Mouse (Mus musculus) G1E (cell line): ENCODE measurements around the gene Zfp42. TPM values are rescaled to one million over a fixed set of nuclear protein-coding genes. Genes with fewer than 3 reads are reported as not detected.
"Not testable (repeated sequence)": the region's sequence is repeated elsewhere in the genome, so short reads cannot be mapped to it uniquely, and the experiment has no call there.

ENCODE experiments used
- ATAC-seq: 2 replicates; pipeline ENCODE4 v1.8.0; 2016; ENCODE audit warnings: mild to moderate bottlenecking; ENCODE audit not compliant: insufficient number of reproducible peaks, poor library complexity, low FRiP score, severe bottlenecking; ENCODE audit errors: extremely low read depth
- DNase-seq: peaks from one replicate; pipeline ENCODE4 v3.0.0; 2012; ENCODE audit warnings: low spot score
- H3K27me3 ChIP-seq: 2 replicates; pipeline ENCODE4 v1.6.1; 2012; ENCODE audit warnings: mild to moderate bottlenecking, low read length, inconsistent platforms; ENCODE audit not compliant: insufficient read depth
- H3K36me3 ChIP-seq: replicated peaks from 2 replicates; pipeline ENCODE3; 2012; ENCODE audit warnings: mild to moderate bottlenecking, inconsistent platforms
- H3K4me1 ChIP-seq: 2 replicates; pipeline ENCODE4 v1.6.1; 2012; ENCODE audit warnings: low read depth, low read length, inconsistent platforms, mixed read lengths; ENCODE audit not compliant: insufficient read depth
- H3K4me3 ChIP-seq: 2 replicates; pipeline ENCODE4 v1.5.1; 2012; ENCODE audit warnings: low read depth, mild to moderate bottlenecking, inconsistent platforms, low read length, moderate library complexity, mixed read lengths
- H3K9me3 ChIP-seq: replicated peaks from 2 replicates; pipeline ENCODE4 v1.6.1; 2012; ENCODE audit warnings: inconsistent platforms
- CTCF ChIP-seq: IDR thresholded peaks from 2 replicates; pipeline ENCODE4 v1.5.1; 2012; ENCODE audit warnings: low read depth, low read length, inconsistent platforms, mixed read lengths
- GATA1 ChIP-seq: IDR thresholded peaks from 2 replicates; pipeline ENCODE4 v1.6.1; 2012; ENCODE audit warnings: borderline replicate concordance, low read length, inconsistent platforms, mixed read lengths
- GATA2 ChIP-seq: IDR thresholded peaks from 2 replicates; pipeline ENCODE4 v1.6.1; 2012; ENCODE audit warnings: low read depth, low read length, inconsistent platforms, borderline replicate concordance
- POLR2AphosphoS5 ChIP-seq: IDR thresholded peaks from 2 replicates; pipeline ENCODE4 v1.6.1; 2012; ENCODE audit warnings: low read depth, low read length, inconsistent platforms; ENCODE audit not compliant: insufficient replicate concordance
- TAL1 ChIP-seq: conservative IDR thresholded peaks from 2 replicates; pipeline ENCODE4 v1.6.1; 2012; ENCODE audit warnings: low read depth, low read length, inconsistent platforms, mixed read lengths
- polyA plus RNA-seq: library from polyadenylated mRNA; stranded (reverse); fragments of >175 nt; gene quantifications from 2 replicates; pipeline ENCODE4 v1.2.3, GENCODE M21; 2012
- total RNA-seq, 2 experiments: library from RNA; stranded (forward) in 1 of 2; stranded (reverse) in 1 of 2; fragments of 200-1000 nt in 1 of 2; fragments of >200 nt in 1 of 2; fragmentation: Nextera tagmentation in 1 of 2; gene quantifications; 2 replicates each; pipeline ENCODE4 v1.2.3; 2014 to 2017

Gene Zfp42
- not detected in 2 replicates for total RNA-seq (2014; fragmentation: Nextera tagmentation)
- total RNA-seq (2017) = not detected in 2 replicates
- polyA plus RNA-seq = not detected in 2 replicates

- H3K27me3 ChIP-seq = no peaks in the 10 kb centered on the region
- DNase-seq (no peak), ATAC-seq (no peak)
- H3K4me1 ChIP-seq = no peaks in the 10 kb centered on the region
- H3K36me3 ChIP-seq = no peaks in the 10 kb centered on the region
- H3K4me3 ChIP-seq = no peak within 1 kb of the TSS
- TF ChIP-seq GATA2 (no peak), TAL1 (no peak), CTCF (no peak), GATA1 (no peak), POLR2AphosphoS5 (no peak)
- H3K9me3 ChIP-seq = peaks cover 4% of the 10 kb centered on the region; the same call in 1 of the 2 replicates
Observed at GRCm38 (mm10) chr8:43306896-43307295, at the start of gene Zfp42. Gene Zfp42, minus strand, starts transcription at chr8:43306980.

- H3K9me3 ChIP-seq = peaks cover 5% of the 10 kb centered on the region; the same call in 1 of the 2 replicates
- DNase-seq (no peak), ATAC-seq (no peak)
- H3K4me3 ChIP-seq = no peak overlapping the region
- H3K4me1 ChIP-seq = no peaks in the 10 kb centered on the region
- no peaks in the 10 kb centered on the region for H3K36me3 ChIP-seq
- TF ChIP-seq CTCF (no peak), TAL1 (no peak), GATA1 (no peak), POLR2AphosphoS5 (no peak), GATA2 (no peak)
- H3K27me3 ChIP-seq = no peaks in the 10 kb centered on the region
Observed at GRCm38 (mm10) chr8:43356069-43356770, 49.4 kb upstream of the Zfp42 start.

GRCm38 (mm10) chr8:43352241-43352640, 45.5 kb upstream of the Zfp42 start:
- not testable (repeated sequence) for H3K4me3 ChIP-seq, H3K27me3 ChIP-seq, DNase-seq, H3K9me3 ChIP-seq, ATAC-seq, H3K4me1 ChIP-seq, H3K36me3 ChIP-seq

- Histone ChIP-seq H3K4me3 (no peak overlapping the region), H3K27me3 (no peaks in the 10 kb centered on the region), H3K36me3 (no peaks in the 10 kb centered on the region), H3K4me1 (no peaks in the 10 kb centered on the region), H3K9me3 (peaks cover 5% of the 10 kb centered on the region; the same call in 1 of the 2 replicates)
- no peak for DNase-seq
- no peak for TF ChIP-seq CTCF
- no peak for TF ChIP-seq GATA2
- no peak for TF ChIP-seq GATA1
- TF ChIP-seq TAL1 = no peak
- no peak for TF ChIP-seq POLR2AphosphoS5
- ATAC-seq = no peak
Observed at GRCm38 (mm10) chr8:43338555-43338954, 31.8 kb upstream of the Zfp42 start.

- ATAC-seq (no peak), DNase-seq (no peak)
- Histone ChIP-seq H3K9me3 (peaks cover 13% of the 10 kb centered on the region; the same call in 1 of the 2 replicates), H3K4me3 (no peak overlapping the region), H3K36me3 (no peaks in the 10 kb centered on the region), H3K27me3 (no peaks in the 10 kb centered on the region), H3K4me1 (no peaks in the 10 kb centered on the region)
- no peak for TF ChIP-seq GATA2
Observed at GRCm38 (mm10) chr8:43333465-43333864, 26.7 kb upstream of the Zfp42 start.

- H3K4me3 ChIP-seq = no peak overlapping the region
- H3K9me3 ChIP-seq = peaks cover 15% of the 10 kb centered on the region
- DNase-seq (no peak), ATAC-seq (no peak)
- TF ChIP-seq GATA1 = no peak
- H3K4me1 ChIP-seq = no peaks in the 10 kb centered on the region
- H3K27me3 ChIP-seq = no peaks in the 10 kb centered on the region
- no peaks in the 10 kb centered on the region for H3K36me3 ChIP-seq
Observed at GRCm38 (mm10) chr8:43331657-43332056, 24.9 kb upstream of the Zfp42 start.

GRCm38 (mm10) chr8:43329913-43330705, 23.3 kb upstream of the Zfp42 start:
- DNase-seq = no peak
- H3K4me1 ChIP-seq = no peaks in the 10 kb centered on the region
- H3K9me3 ChIP-seq = peaks cover 14% of the 10 kb centered on the region
- no peaks in the 10 kb centered on the region for H3K27me3 ChIP-seq
- H3K36me3 ChIP-seq = no peaks in the 10 kb centered on the region
- TF ChIP-seq CTCF (no peak), GATA1 (no peak), POLR2AphosphoS5 (no peak), TAL1 (no peak), GATA2 (no peak)
- H3K4me3 ChIP-seq = no peak overlapping the region
- no peak for ATAC-seq
